Mouse (Mus musculus) megakaryocyte, embryonic 14.5 days (primary cell): Measurements from ENCODE around the gene Exoc4. TPM values are rescaled to one million over a fixed set of nuclear protein-coding genes. Genes with fewer than 3 reads are reported as not detected.

Experiments
- H3K27me3 ChIP-seq: replicated peaks from 2 replicates; pipeline ENCODE3; 2012; ENCODE audit warnings: inconsistent platforms
- H3K36me3 ChIP-seq: replicated peaks from 2 replicates; pipeline ENCODE3; 2012; ENCODE audit warnings: low read length, inconsistent platforms, mixed read lengths
- H3K4me1 ChIP-seq: 2 replicates; pipeline ENCODE4 v1.6.1; 2012; ENCODE audit warnings: inconsistent platforms
- H3K4me3 ChIP-seq: replicated peaks from 2 replicates; pipeline ENCODE3; 2012; ENCODE audit warnings: moderate library complexity, mild to moderate bottlenecking, inconsistent platforms
- H3K9me3 ChIP-seq: 2 replicates; pipeline ENCODE4 v1.6.1; 2012; ENCODE audit warnings: inconsistent platforms
- FLI1 ChIP-seq: IDR thresholded peaks from 2 replicates; pipeline ENCODE4 v1.6.1; 2012; ENCODE audit warnings: low read length, inconsistent platforms, mixed read lengths
- GATA1 ChIP-seq: IDR thresholded peaks from 3 replicates; pipeline ENCODE4 v1.6.1; 2012; ENCODE audit warnings: mixed read lengths, low read length, inconsistent platforms, borderline replicate concordance
- polyA plus RNA-seq: library from polyadenylated mRNA; stranded (reverse); fragments of >175 nt; gene quantifications from 2 replicates; pipeline ENCODE4 v1.2.3, GENCODE M21; 2012; ENCODE audit warnings: low replicate concordance; ENCODE audit not compliant: insufficient read depth

Gene Exoc4
- polyA plus RNA-seq, 1 experiment: 8.4 TPM

GRCm38 (mm10) chr6:33859049-33859448, 610.2 kb downstream of the Exoc4 start:
- TF ChIP-seq GATA1 (no peak), FLI1 (no peak)
- no peaks in the 10 kb centered on the region for H3K27me3 ChIP-seq

DNA sequence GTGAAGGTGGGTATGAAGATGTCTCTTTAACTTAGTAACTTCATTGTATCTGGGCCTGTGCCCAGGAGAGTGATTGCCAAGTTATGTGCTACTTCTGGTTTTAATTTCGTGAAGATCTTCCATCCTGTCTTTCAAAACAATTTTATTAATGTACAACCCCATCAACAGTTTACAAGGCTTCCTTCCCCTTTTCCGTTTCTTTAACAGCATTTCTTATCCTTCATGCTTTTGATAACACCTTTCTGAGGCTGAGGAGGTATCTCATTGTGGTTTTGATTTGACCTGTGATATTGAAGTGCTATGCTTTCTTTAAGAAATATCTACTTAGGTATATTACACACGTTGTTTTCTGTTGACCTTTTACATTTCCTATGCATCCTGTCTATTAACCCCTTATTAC, 616.9 kb downstream of the Exoc4 start:
- Histone ChIP-seq H3K4me3 (no peak overlapping the region), H3K4me1 (peaks cover 15% of the 10 kb centered on the region), H3K9me3 (no peaks in the 10 kb centered on the region), H3K36me3 (peaks cover 15% of the 10 kb centered on the region), H3K27me3 (no peaks in the 10 kb centered on the region)
- TF ChIP-seq GATA1 (no peak), FLI1 (no peak)

More at GRCm38 (mm10) chr6:33859049-33859448, 610.2 kb downstream of the Exoc4 start:
- Histone ChIP-seq H3K36me3 (peaks cover 15% of the 10 kb centered on the region), H3K9me3 (no peaks in the 10 kb centered on the region), H3K4me3 (no peak overlapping the region), H3K4me1 (peaks cover 5% of the 10 kb centered on the region; the same call in 1 of the 2 replicates)

GRCm38 (mm10) chr6:33866901-33867580, 618.2 kb downstream of the Exoc4 start:
- Histone ChIP-seq H3K4me3 (no peak overlapping the region), H3K4me1 (peaks cover 16% of the 10 kb centered on the region), H3K9me3 (no peaks in the 10 kb centered on the region), H3K27me3 (no peaks in the 10 kb centered on the region), H3K36me3 (peaks cover 8% of the 10 kb centered on the region)
- TF ChIP-seq FLI1 (no peak), GATA1 (no peak)

DNA sequence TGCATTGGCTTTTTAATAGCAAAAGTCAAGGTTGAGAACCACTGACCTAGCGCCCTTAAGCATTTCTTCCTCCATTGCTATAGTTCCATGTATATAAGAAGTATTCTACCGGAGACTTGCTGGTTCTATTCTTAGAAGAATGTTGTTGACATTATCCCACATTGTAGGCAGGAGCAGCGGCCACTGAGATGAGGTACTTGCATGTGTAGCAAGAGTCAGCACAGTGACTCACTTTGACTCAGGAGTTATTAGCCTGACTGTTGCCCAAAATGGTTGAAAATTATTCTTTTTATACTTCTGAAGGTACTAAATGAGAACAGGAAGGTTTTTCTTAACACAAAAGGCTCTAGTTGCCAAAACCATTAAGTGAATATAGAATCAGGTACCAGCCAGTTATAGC, 620.4 kb downstream of the Exoc4 start:
- H3K36me3 ChIP-seq: peaks cover under 1% of the 10 kb centered on the region
- H3K4me3 ChIP-seq: no peak overlapping the region
- TF ChIP-seq GATA1 (no peak), FLI1 (no peak)
- H3K27me3 ChIP-seq: no peaks in the 10 kb centered on the region
- H3K4me1 ChIP-seq: peaks cover 16% of the 10 kb centered on the region
- no peaks in the 10 kb centered on the region for H3K9me3 ChIP-seq

- Histone ChIP-seq H3K4me3 (no peak overlapping the region), H3K4me1 (peaks cover 19% of the 10 kb centered on the region), H3K27me3 (no peaks in the 10 kb centered on the region), H3K9me3 (no peaks in the 10 kb centered on the region), H3K36me3 (peaks cover 7% of the 10 kb centered on the region)
- TF ChIP-seq GATA1 (no peak), FLI1 (no peak)
Measured at GRCm38 (mm10) chr6:33870468-33871142, 621.7 kb downstream of the Exoc4 start.

- peaks cover 19% of the 10 kb centered on the region for H3K4me1 ChIP-seq
- H3K9me3 ChIP-seq: no peaks in the 10 kb centered on the region
- no peak for TF ChIP-seq FLI1
- no peak for TF ChIP-seq GATA1
- H3K27me3 ChIP-seq: no peaks in the 10 kb centered on the region
- no peak overlapping the region for H3K4me3 ChIP-seq
- peaks cover 7% of the 10 kb centered on the region for H3K36me3 ChIP-seq
Measured at GRCm38 (mm10) chr6:33871286-33871685, 622.4 kb downstream of the Exoc4 start.

- H3K9me3 ChIP-seq: no peaks in the 10 kb centered on the region
- H3K27me3 ChIP-seq: no peaks in the 10 kb centered on the region
- H3K36me3 ChIP-seq: peaks cover 7% of the 10 kb centered on the region
- H3K4me1 ChIP-seq: peaks cover 13% of the 10 kb centered on the region
- no peak for TF ChIP-seq GATA1
- TF ChIP-seq FLI1: no peak
- H3K4me3 ChIP-seq: no peak overlapping the region
Measured at GRCm38 (mm10) chr6:33872192-33872591, 623.3 kb downstream of the Exoc4 start.

- H3K27me3 ChIP-seq: no peaks in the 10 kb centered on the region
- peaks cover 7% of the 10 kb centered on the region for H3K36me3 ChIP-seq
- H3K4me3 ChIP-seq: no peak overlapping the region
- H3K4me1 ChIP-seq: peaks cover 20% of the 10 kb centered on the region
- no peaks in the 10 kb centered on the region for H3K9me3 ChIP-seq
- no peak for TF ChIP-seq FLI1
- TF ChIP-seq GATA1: no peak
Measured at GRCm38 (mm10) chr6:33873000-33873399, 624.1 kb downstream of the Exoc4 start.

GRCm38 (mm10) chr6:33874291-33875014, 625.6 kb downstream of the Exoc4 start:
- peaks cover 20% of the 10 kb centered on the region for H3K4me1 ChIP-seq
- no peak overlapping the region for H3K4me3 ChIP-seq
- H3K27me3 ChIP-seq: no peaks in the 10 kb centered on the region
- TF ChIP-seq FLI1: no peak
- no peak for TF ChIP-seq GATA1
- H3K36me3 ChIP-seq: peaks cover 11% of the 10 kb centered on the region
- no peaks in the 10 kb centered on the region for H3K9me3 ChIP-seq
